Mouse (Mus musculus): ENCODE data around the gene Fam163b. TPM values are rescaled to one million over a fixed set of nuclear protein-coding genes. Genes with fewer than 3 reads are reported as not detected.

The Fam163b gene
- polyA plus RNA-seq, 1 experiment from 2014 or later, result 0.79 TPM

- DNase-seq (ENCODE audit: low spot score), result peak; percentile 80
- peaks cover 18% of the 10 kb centered on the region; the same call in 1 of the 2 replicates for H3K27me3 ChIP-seq (ENCODE audit: low read depth, poor library complexity, severe bottlenecking)
- peak overlapping the region; percentile 42 for H3K4me3 ChIP-seq
- H3K36me3 ChIP-seq, result peaks cover 3% of the 10 kb centered on the region; the same call in 1 of the 2 replicates
- 57% methylated on average over 2 of the region's 2 CpGs for WGBS
- H3K9me3 ChIP-seq (replicated peaks), result no peaks in the 10 kb centered on the region
- H3K4me1 ChIP-seq, result peaks cover 76% of the 10 kb centered on the region
- peak overlapping the region; percentile 92 for H3K27ac ChIP-seq
Observed at GRCm38 (mm10) chr2:27079649-27080048, 62.6 kb downstream of the Fam163b start.

- WGBS, result under 1% methylated on average over 10 of the region's 10 CpGs
- H3K9me3 ChIP-seq (replicated peaks), result no peaks in the 10 kb centered on the region
- peaks cover 3% of the 10 kb centered on the region; the same call in 1 of the 2 replicates for H3K36me3 ChIP-seq
- DNase-seq (ENCODE audit: low spot score), result peak; percentile 81
- peak within 1 kb of the TSS; percentile 42 for H3K4me3 ChIP-seq
- H3K4me1 ChIP-seq, result peaks cover 75% of the 10 kb centered on the region
- peak within 1 kb of the TSS; percentile 92 for H3K27ac ChIP-seq
- peaks cover 18% of the 10 kb centered on the region; the same call in 1 of the 2 replicates for H3K27me3 ChIP-seq (ENCODE audit: low read depth, poor library complexity, severe bottlenecking)
Observed at GRCm38 (mm10) chr2:27079152-27079584, 63.1 kb downstream of the Fam163b start, which contains the start of gene Adamtsl2. TSS of gene Adamtsl2 (plus strand) at chr2:27079379.

GRCm38 (mm10) chr2:27078312-27078711 lies 64.0 kb downstream of the Fam163b start:
- peaks cover 3% of the 10 kb centered on the region; the same call in 1 of the 2 replicates for H3K36me3 ChIP-seq
- H3K4me1 ChIP-seq, result peaks cover 75% of the 10 kb centered on the region
- peaks cover 18% of the 10 kb centered on the region; the same call in 1 of the 2 replicates for H3K27me3 ChIP-seq (ENCODE audit: low read depth, poor library complexity, severe bottlenecking)
- no peaks in the 10 kb centered on the region for H3K9me3 ChIP-seq (replicated peaks)
- DNase-seq (ENCODE audit: low spot score), result no peak
- 39% methylated on average over 2 of the region's 2 CpGs for WGBS
- peak overlapping the region; percentile 92 for H3K27ac ChIP-seq
- H3K4me3 ChIP-seq, result peak overlapping the region; percentile 42; the same call in 1 of the 2 replicates

- Histone ChIP-seq H3K27me3 (ENCODE audit: low read depth, poor library complexity, severe bottlenecking) (peaks cover 18% of the 10 kb centered on the region; the same call in 1 of the 2 replicates), H3K4me1 (peaks cover 79% of the 10 kb centered on the region), H3K4me3 (no peak overlapping the region), H3K36me3 (peaks cover 3% of the 10 kb centered on the region; the same call in 1 of the 2 replicates), H3K9me3 (replicated peaks) (no peaks in the 10 kb centered on the region), H3K27ac (peak overlapping the region; percentile 92)
- DNase-seq (ENCODE audit: low spot score), result no peak
- 67% methylated on average over 10 of the region's 10 CpGs for WGBS
Observed at GRCm38 (mm10) chr2:27077655-27078244, 64.5 kb downstream of the Fam163b start.

- WGBS, result 71% methylated on average over 3 of the region's 3 CpGs
- peaks cover 79% of the 10 kb centered on the region for H3K4me1 ChIP-seq
Observed at GRCm38 (mm10) chr2:27075485-27075884, 66.8 kb downstream of the Fam163b start.

GRCm38 (mm10) chr2:27074804-27075203 lies 67.5 kb downstream of the Fam163b start:
- H3K27ac ChIP-seq, result peak overlapping the region; percentile 63
- H3K4me3 ChIP-seq, result no peak overlapping the region
- no peaks in the 10 kb centered on the region for H3K9me3 ChIP-seq (replicated peaks)
- H3K36me3 ChIP-seq, result no peaks in the 10 kb centered on the region
- peaks cover 73% of the 10 kb centered on the region for H3K4me1 ChIP-seq
- WGBS, result 90% methylated on average over 4 of the region's 4 CpGs
- DNase-seq (ENCODE audit: low spot score), result no peak
- peaks cover 14% of the 10 kb centered on the region; the same call in 1 of the 2 replicates for H3K27me3 ChIP-seq (ENCODE audit: low read depth, poor library complexity, severe bottlenecking)

More at GRCm38 (mm10) chr2:27075485-27075884, 66.8 kb downstream of the Fam163b start:
- no peak overlapping the region for H3K4me3 ChIP-seq
- H3K36me3 ChIP-seq, result no peaks in the 10 kb centered on the region
- peak; percentile 59 for DNase-seq (ENCODE audit: low spot score)
- H3K9me3 ChIP-seq (replicated peaks), result no peaks in the 10 kb centered on the region
- peak overlapping the region; percentile 63 for H3K27ac ChIP-seq
- H3K27me3 ChIP-seq (ENCODE audit: low read depth, poor library complexity, severe bottlenecking), result peaks cover 14% of the 10 kb centered on the region; the same call in 1 of the 2 replicates

GRCm38 (mm10) chr2:27073407-27073806 lies 68.9 kb downstream of the Fam163b start:
- Histone ChIP-seq H3K27ac (peak overlapping the region; percentile 84), H3K4me1 (peaks cover 63% of the 10 kb centered on the region), H3K9me3 (replicated peaks) (no peaks in the 10 kb centered on the region)

GRCm38 (mm10) chr2:27071978-27072377 lies 70.3 kb downstream of the Fam163b start, which contains the start of gene Mymk:
TSS of gene Mymk (minus strand) at chr2:27072179.
- no peak within 1 kb of the TSS for H3K4me3 ChIP-seq
- H3K36me3 ChIP-seq, result no peaks in the 10 kb centered on the region
- H3K4me1 ChIP-seq, result peaks cover 57% of the 10 kb centered on the region
- 0 out of 2 replicates have a peak, but pooled peaks cover 3% of the 10 kb centered on the region for H3K27me3 ChIP-seq (ENCODE audit: low read depth, poor library complexity, severe bottlenecking)
- no peaks in the 10 kb centered on the region for H3K9me3 ChIP-seq (replicated peaks)
- DNase-seq (ENCODE audit: low spot score), result no peak
- 75% methylated on average over 2 of the region's 2 CpGs for WGBS
- peak within 1 kb of the TSS; percentile 84 for H3K27ac ChIP-seq

More at GRCm38 (mm10) chr2:27073407-27073806, 68.9 kb downstream of the Fam163b start:
- Histone ChIP-seq H3K27me3 (ENCODE audit: low read depth, poor library complexity, severe bottlenecking) (peaks cover 14% of the 10 kb centered on the region; the same call in 1 of the 2 replicates), H3K36me3 (no peaks in the 10 kb centered on the region), H3K4me3 (no peak overlapping the region)
- 77% methylated on average over 4 of the region's 4 CpGs for WGBS
- no peak for DNase-seq (ENCODE audit: low spot score)

- WGBS, result 57% methylated on average over 4 of the region's 4 CpGs
- H3K4me3 ChIP-seq, result no peak overlapping the region
- H3K36me3 ChIP-seq, result no peaks in the 10 kb centered on the region
- no peaks in the 10 kb centered on the region for H3K9me3 ChIP-seq (replicated peaks)
- H3K27me3 ChIP-seq (ENCODE audit: low read depth, poor library complexity, severe bottlenecking), result no peaks in the 10 kb centered on the region
- H3K27ac ChIP-seq, result peak overlapping the region; percentile 84
- DNase-seq (ENCODE audit: low spot score), result no peak
- H3K4me1 ChIP-seq, result peaks cover 57% of the 10 kb centered on the region
Observed at GRCm38 (mm10) chr2:27071137-27071536, 71.2 kb downstream of the Fam163b start.

GRCm38 (mm10) chr2:27070247-27070813 lies 72.0 kb downstream of the Fam163b start:
- Histone ChIP-seq H3K36me3 (no peaks in the 10 kb centered on the region), H3K27ac (no peak overlapping the region), H3K4me3 (no peak overlapping the region), H3K27me3 (ENCODE audit: low read depth, poor library complexity, severe bottlenecking) (no peaks in the 10 kb centered on the region), H3K9me3 (replicated peaks) (no peaks in the 10 kb centered on the region), H3K4me1 (peaks cover 50% of the 10 kb centered on the region)
- 82% methylated on average over 2 of the region's 2 CpGs for WGBS
- DNase-seq (ENCODE audit: low spot score), result no peak

GRCm38 (mm10) chr2:27069646-27070045 lies 72.6 kb downstream of the Fam163b start:
- no peaks in the 10 kb centered on the region for H3K9me3 ChIP-seq (replicated peaks)
- no peak overlapping the region; the same call in 1 of the 2 replicates for H3K27ac ChIP-seq
- H3K36me3 ChIP-seq, result no peaks in the 10 kb centered on the region
- H3K4me1 ChIP-seq, result peaks cover 43% of the 10 kb centered on the region
- H3K4me3 ChIP-seq, result no peak overlapping the region
- no peak for DNase-seq (ENCODE audit: low spot score)
- H3K27me3 ChIP-seq (ENCODE audit: low read depth, poor library complexity, severe bottlenecking), result no peaks in the 10 kb centered on the region
- WGBS, result 69% methylated on average over 3 of the region's 3 CpGs

- peak overlapping the region; percentile 25; the same call in 1 of the 2 replicates for H3K27ac ChIP-seq
- H3K4me3 ChIP-seq, result no peak overlapping the region
- 45% methylated on average over 2 of the region's 2 CpGs for WGBS
- no peak for DNase-seq (ENCODE audit: low spot score)
- H3K27me3 ChIP-seq (ENCODE audit: low read depth, poor library complexity, severe bottlenecking), result no peaks in the 10 kb centered on the region
- H3K36me3 ChIP-seq, result no peaks in the 10 kb centered on the region
- H3K4me1 ChIP-seq, result peaks cover 28% of the 10 kb centered on the region
- H3K9me3 ChIP-seq (replicated peaks), result no peaks in the 10 kb centered on the region
Observed at GRCm38 (mm10) chr2:27067996-27068395, 74.3 kb downstream of the Fam163b start.

- DNase-seq (ENCODE audit: low spot score), result no peak
- H3K27ac ChIP-seq, result 0 out of 2 replicates have a peak overlapping the region, but pooled peaks have one; percentile 19
- H3K27me3 ChIP-seq (ENCODE audit: low read depth, poor library complexity, severe bottlenecking), result no peaks in the 10 kb centered on the region
- H3K36me3 ChIP-seq, result no peaks in the 10 kb centered on the region
- no peak overlapping the region for H3K4me3 ChIP-seq
- H3K9me3 ChIP-seq (replicated peaks), result no peaks in the 10 kb centered on the region
- H3K4me1 ChIP-seq, result peaks cover 21% of the 10 kb centered on the region
- WGBS, result 91% methylated on average over 2 of the region's 2 CpGs
Observed at GRCm38 (mm10) chr2:27067124-27067523, 75.2 kb downstream of the Fam163b start.

Data from limb, embryonic 10.5 days (tissue).